Mouse (Mus musculus) CH12.LX (cell line): Measurements from ENCODE around the gene Dpf3. TPM values are rescaled to one million over a fixed set of nuclear protein-coding genes. Genes with fewer than 3 reads are reported as not detected.

ENCODE experiments used
- DNase-seq: peaks from one replicate; pipeline ENCODE4 v3.0.0-alpha.2; 2013; ENCODE audit errors: extremely low read depth
- H3K27ac ChIP-seq: 2 replicates; pipeline ENCODE4 v1.5.1; 2012; ENCODE audit warnings: low read depth, mild to moderate bottlenecking, control low read depth, moderate library complexity; ENCODE audit not compliant: insufficient read depth
- H3K27me3 ChIP-seq: replicated peaks from 2 replicates; pipeline ENCODE3; 2012; ENCODE audit warnings: inconsistent platforms
- H3K36me3 ChIP-seq, 2 experiments: replicated peaks in 1 of 2; 2 replicates each; pipeline versions ENCODE3 to v1.6.1; 2012; ENCODE audit warnings: inconsistent platforms in 1 of 2, low read length in 1 of 2, mild to moderate bottlenecking in 1 of 2, mixed read lengths in 1 of 2, moderate library complexity in 1 of 2; ENCODE audit not compliant: control insufficient read depth in 1 of 2, insufficient read depth in 1 of 2
- H3K4me1 ChIP-seq, 2 experiments: 2 replicates each; pipeline ENCODE4 v1.6.1; 2012; ENCODE audit warnings: inconsistent platforms in 1 of 2, moderate library complexity in 1 of 2; ENCODE audit not compliant: insufficient read depth in 2 of 2, control insufficient read depth in 1 of 2
- H3K4me2 ChIP-seq: 2 replicates; pipeline ENCODE4 v1.6.1; 2012; ENCODE audit warnings: low read depth, mild to moderate bottlenecking, control low read depth; ENCODE audit not compliant: poor library complexity, insufficient read depth, severe bottlenecking
- H3K4me3 ChIP-seq, 3 experiments: fragments of 150-350 bp in 1 of 3; sonication (generic) in 1 of 3; replicated peaks in 1 of 3; 2 replicates each; pipeline versions ENCODE3 to v1.5.1; 2011 to 2012; ENCODE audit warnings: low read depth in 2 of 3, low read length in 2 of 3, mild to moderate bottlenecking in 2 of 3, moderate library complexity in 2 of 3, control low read depth in 1 of 3, improper control_type of control experiment in 1 of 3, inconsistent platforms in 1 of 3, mixed read lengths in 1 of 3; ENCODE audit not compliant: poor library complexity in 1 of 3
- H3K79me2 ChIP-seq: replicated peaks from 2 replicates; pipeline ENCODE4 v1.6.1; 2012; ENCODE audit warnings: mild to moderate bottlenecking, moderate library complexity; ENCODE audit not compliant: control insufficient read depth, poor library complexity, insufficient read depth, severe bottlenecking; ENCODE audit errors: extremely low read depth
- H3K9ac ChIP-seq: 2 replicates; pipeline ENCODE4 v1.6.1; 2012; ENCODE audit warnings: low read depth, mild to moderate bottlenecking, control low read depth, moderate library complexity; ENCODE audit not compliant: insufficient read depth
- H3K9me3 ChIP-seq: replicated peaks from 2 replicates; pipeline ENCODE3; 2012; ENCODE audit warnings: low read length, inconsistent platforms, mixed read lengths
- CHD1 ChIP-seq: IDR thresholded peaks from 2 replicates; pipeline ENCODE4 v1.6.1; 2012; ENCODE audit warnings: low read depth, low read length, improper control_type of control experiment, inconsistent platforms
- CHD2 ChIP-seq: IDR thresholded peaks from 2 replicates; pipeline ENCODE4 v1.6.1; 2011; ENCODE audit warnings: low read length, improper control_type of control experiment
- CTCF ChIP-seq, 2 experiments: IDR thresholded peaks in 1 of 2; conservative IDR thresholded peaks in 1 of 2; 2 replicates each; pipeline ENCODE4 v1.5.1; 2011 to 2012; ENCODE audit warnings: low read depth in 2 of 2, low read length in 2 of 2, improper control_type of control experiment in 1 of 2, inconsistent platforms in 1 of 2, mild to moderate bottlenecking in 1 of 2, moderate library complexity in 1 of 2
- ELF1 ChIP-seq: IDR thresholded peaks from 2 replicates; pipeline ENCODE4 v1.6.1; 2014; ENCODE audit warnings: low read depth, mild to moderate bottlenecking, inconsistent platforms, low read length, improper control_type of control experiment
- EP300 ChIP-seq: IDR thresholded peaks from 2 replicates; pipeline ENCODE4 v1.6.1; 2011; ENCODE audit warnings: low read length, improper control_type of control experiment
- ETS1 ChIP-seq: conservative IDR thresholded peaks from 2 replicates; pipeline ENCODE4 v1.6.1; 2012; ENCODE audit warnings: low read depth, mild to moderate bottlenecking, inconsistent platforms, low read length, improper control_type of control experiment, moderate library complexity
- GABPA ChIP-seq: IDR thresholded peaks from 2 replicates; pipeline ENCODE4 v1.6.1; 2012; ENCODE audit warnings: low read depth, low read length, improper control_type of control experiment, inconsistent platforms; ENCODE audit not compliant: insufficient replicate concordance
- JUN ChIP-seq: IDR thresholded peaks from 2 replicates; pipeline ENCODE4 v1.6.1; 2011; ENCODE audit warnings: low read depth, mild to moderate bottlenecking, low read length, improper control_type of control experiment, moderate library complexity; ENCODE audit not compliant: insufficient read depth
- JUND ChIP-seq: conservative IDR thresholded peaks from 2 replicates; pipeline ENCODE4 v1.6.1; 2011; ENCODE audit warnings: low read depth, low read length, improper control_type of control experiment
- KAT2A ChIP-seq: IDR thresholded peaks from 2 replicates; pipeline ENCODE4 v1.6.1; 2012; ENCODE audit warnings: low read length, improper control_type of control experiment, inconsistent platforms; ENCODE audit not compliant: insufficient replicate concordance
- MAX ChIP-seq: IDR thresholded peaks from 2 replicates; pipeline ENCODE4 v1.6.1; 2011; ENCODE audit warnings: low read length, improper control_type of control experiment
- MAZ ChIP-seq: IDR thresholded peaks from 2 replicates; pipeline ENCODE4 v1.6.1; 2012; ENCODE audit warnings: low read depth, mild to moderate bottlenecking, inconsistent platforms, low read length, improper control_type of control experiment, moderate library complexity
- MEF2A ChIP-seq: IDR thresholded peaks from 2 replicates; pipeline ENCODE4 v1.6.1; 2014; ENCODE audit warnings: low read depth, mild to moderate bottlenecking, inconsistent platforms, low read length, improper control_type of control experiment, borderline replicate concordance
- MXI1 ChIP-seq: IDR thresholded peaks from 2 replicates; pipeline ENCODE4 v1.6.1; 2011; ENCODE audit warnings: mild to moderate bottlenecking, low read depth, low read length, improper control_type of control experiment
- NELFE ChIP-seq: IDR thresholded peaks from 2 replicates; pipeline ENCODE4 v1.6.1; 2011; ENCODE audit warnings: low read depth, low read length, improper control_type of control experiment
- NRF1 ChIP-seq: IDR thresholded peaks from 2 replicates; pipeline ENCODE4 v1.6.1; 2014; ENCODE audit warnings: low read depth, mild to moderate bottlenecking, inconsistent platforms, low read length, improper control_type of control experiment, moderate library complexity
- PAX5 ChIP-seq: IDR thresholded peaks from 2 replicates; pipeline ENCODE4 v1.6.1; 2012; ENCODE audit warnings: low read length, inconsistent platforms, mixed read lengths
- POLR2A ChIP-seq: IDR thresholded peaks from 2 replicates; pipeline ENCODE4 v1.6.1; 2011; ENCODE audit warnings: low read depth, mild to moderate bottlenecking, improper control_type of control experiment, low read length
- POLR2AphosphoS2 ChIP-seq: IDR thresholded peaks from 2 replicates; pipeline ENCODE4 v1.6.1; 2011; ENCODE audit warnings: low read depth, low read length, improper control_type of control experiment
- RAD21 ChIP-seq: IDR thresholded peaks from 2 replicates; pipeline ENCODE4 v1.6.1; 2011; ENCODE audit warnings: low read depth, mild to moderate bottlenecking, low read length, improper control_type of control experiment, moderate library complexity
- RCOR1 ChIP-seq: conservative IDR thresholded peaks from 2 replicates; pipeline ENCODE4 v1.6.1; 2012; ENCODE audit warnings: low read depth, mild to moderate bottlenecking, inconsistent platforms, low read length, improper control_type of control experiment
- SMC3 ChIP-seq: IDR thresholded peaks from 2 replicates; pipeline ENCODE4 v1.6.1; 2011; ENCODE audit warnings: low read depth, low read length, improper control_type of control experiment
- TBP ChIP-seq: conservative IDR thresholded peaks from 2 replicates; pipeline ENCODE4 v1.6.1; 2011; ENCODE audit warnings: low read depth, low read length, improper control_type of control experiment
- TCF12 ChIP-seq: IDR thresholded peaks from 2 replicates; pipeline ENCODE4 v1.6.1; 2014; ENCODE audit warnings: low read depth, mild to moderate bottlenecking, inconsistent platforms, low read length, improper control_type of control experiment
- UBTF ChIP-seq: IDR thresholded peaks from 2 replicates; pipeline ENCODE4 v1.6.1; 2012; ENCODE audit warnings: low read depth, mild to moderate bottlenecking, inconsistent platforms, low read length, improper control_type of control experiment, moderate library complexity
- USF1 ChIP-seq: IDR thresholded peaks from 2 replicates; pipeline ENCODE4 v1.6.1; 2014; ENCODE audit warnings: low read depth, mild to moderate bottlenecking, inconsistent platforms, low read length, improper control_type of control experiment
- USF2 ChIP-seq: conservative IDR thresholded peaks from 2 replicates; pipeline ENCODE4 v1.6.1; 2011; ENCODE audit warnings: low read depth, low read length, improper control_type of control experiment
- ZNF384 ChIP-seq: IDR thresholded peaks from 2 replicates; pipeline ENCODE4 v1.6.1; 2012; ENCODE audit warnings: low read depth, low read length, improper control_type of control experiment, inconsistent platforms
- dilution Hi-C: fragments of 300-500 bp; cut with MboI; formaldehyde crosslinking; loops from 2 replicates; pipeline ENCODE4 v1.14.3; 2020; ENCODE audit warnings: low sequenced_read_pairs; ENCODE audit not compliant: extremely low pct_unique_long_range_greater_than_20kb, extremely low pct_ligation_motif_present
- in situ Hi-C: fragments of 300-500 bp; cut with MboI; formaldehyde crosslinking; loops from 3 replicates; pipeline ENCODE4 v1.14.3; 2019; ENCODE audit warnings: low sequenced_read_pairs, low pct_ligation_motif_present, low pct_unique_long_range_greater_than_20kb, mixed read lengths
- polyA plus RNA-seq: library from polyadenylated mRNA; unstranded; fragments of >175 nt; gene quantifications from 2 replicates; pipeline ENCODE4 v1.2.1, GENCODE M21; 2012; ENCODE audit warnings: low read depth; ENCODE audit not compliant: insufficient read length
- total RNA-seq, 2 experiments: library from RNA; depleted of rRNA; stranded (reverse); fragments of 300-350 nt in 1 of 2; fragments of >200 nt in 1 of 2; gene quantifications; 2 replicates each; pipeline ENCODE4 v1.2.3; 2012 to 2014

The Dpf3 gene
- total and polyA plus RNA-seq, 3 experiments: 0.42 to 1.2 (median 1.2) TPM

DNA sequence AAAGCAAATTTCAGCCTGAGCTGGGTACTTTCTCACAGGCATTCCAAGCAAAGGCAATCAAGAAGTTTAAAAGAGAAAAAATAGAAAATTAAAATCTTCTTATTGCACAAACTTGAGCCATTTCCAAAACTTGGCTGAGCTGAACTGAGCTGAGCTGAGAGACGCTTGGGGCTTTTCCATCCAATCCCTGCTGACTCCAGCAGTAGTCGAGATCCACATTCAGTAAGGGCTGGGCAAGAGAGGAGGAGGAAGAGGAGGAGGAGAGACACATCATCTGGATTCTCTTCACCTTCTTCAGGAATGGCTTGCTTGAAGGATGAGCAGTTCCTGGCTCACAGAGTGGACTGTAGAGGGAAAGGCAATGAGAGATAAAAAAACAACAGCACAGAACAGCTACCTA is 227.0 kb downstream of the Dpf3 start:
- dilution Hi-C loops: no loop called here
- no peak for DNase-seq
- no peaks in the 10 kb centered on the region for H3K27me3 ChIP-seq
- H3K27ac ChIP-seq: no peak overlapping the region
- TF ChIP-seq GABPA: no peak
- TF ChIP-seq TCF12: no peak
- TF ChIP-seq ELF1: no peak
- TF ChIP-seq CHD2: no peak
- TF ChIP-seq USF1: no peak
- no peak for TF ChIP-seq POLR2A
- no peak for TF ChIP-seq MXI1
- TF ChIP-seq NRF1: no peak
- no peak for TF ChIP-seq RAD21
- TF ChIP-seq MAZ: no peak
- no peak for TF ChIP-seq POLR2AphosphoS2
- no peak for TF ChIP-seq MAX
- TF ChIP-seq MEF2A: no peak
- TF ChIP-seq SMC3: no peak
- no peak for TF ChIP-seq ETS1
- TF ChIP-seq UBTF: no peak
- no peak for TF ChIP-seq RCOR1
- TF ChIP-seq KAT2A: no peak
- TF ChIP-seq, all 38 proteins: peak for 0
- Histone ChIP-seq H3K36me3 (no peaks in the 10 kb centered on the region), H3K4me3 (no peak overlapping the region), H3K79me2 (no peaks in the 10 kb centered on the region), H3K4me1 (no peaks in the 10 kb centered on the region), H3K9me3 (no peaks in the 10 kb centered on the region), H3K9ac (no peak overlapping the region), H3K4me2 (no peak overlapping the region)
- in situ Hi-C loops: no loop called here

DNA sequence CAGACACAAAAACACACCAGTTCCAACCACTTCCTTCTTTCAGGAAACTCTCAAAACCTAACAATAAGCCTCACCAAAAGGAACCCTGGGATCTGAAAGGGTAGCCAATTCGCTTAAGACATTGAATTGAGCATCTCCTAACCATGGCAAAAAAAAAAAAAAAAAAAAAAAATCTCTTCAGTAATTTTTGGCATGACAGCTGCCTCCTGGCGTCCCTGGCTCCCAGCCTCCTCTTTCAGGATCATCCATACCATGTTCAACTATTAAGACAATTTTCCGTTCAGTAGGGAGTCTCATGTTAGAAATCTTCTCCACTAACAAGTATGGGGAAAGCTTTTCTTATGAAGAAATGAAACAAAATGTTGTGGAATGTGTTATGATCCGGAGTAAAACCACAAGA is 233.1 kb downstream of the Dpf3 start:
- no peak for DNase-seq
- dilution Hi-C loops: no loop called here
- no peaks in the 10 kb centered on the region for H3K79me2 ChIP-seq
- H3K4me2 ChIP-seq: no peak overlapping the region
- no peak overlapping the region for H3K4me3 ChIP-seq
- no peak overlapping the region for H3K9ac ChIP-seq
- in situ Hi-C loops: no loop called here
- no peak for TF ChIP-seq MEF2A
- no peak for TF ChIP-seq EP300
- no peak for TF ChIP-seq USF1
- TF ChIP-seq ZNF384: no peak
- no peak for TF ChIP-seq CHD2
- no peak for TF ChIP-seq POLR2AphosphoS2
- no peak for TF ChIP-seq NELFE
- no peak for TF ChIP-seq USF2
- no peak for TF ChIP-seq KAT2A
- TF ChIP-seq UBTF: no peak
- TF ChIP-seq NRF1: no peak
- no peak for TF ChIP-seq SMC3
- TF ChIP-seq TBP: no peak
- TF ChIP-seq CHD1: no peak
- TF ChIP-seq ETS1: no peak
- TF ChIP-seq JUND: no peak
- TF ChIP-seq PAX5: no peak
- TF ChIP-seq TCF12: no peak
- no peak for TF ChIP-seq JUN
- no peak for TF ChIP-seq CTCF (conservative IDR thresholded peaks at IDR 0.05 in 1 of 2, IDR thresholded peaks at IDR 0.05 in 1 of 2; ENCODE audit: low read depth in 2 of 2, low read length in 2 of 2)
- no peaks in the 10 kb centered on the region for H3K4me1 ChIP-seq
- H3K27me3 ChIP-seq: no peaks in the 10 kb centered on the region
- no peaks in the 10 kb centered on the region for H3K9me3 ChIP-seq
- H3K36me3 ChIP-seq: no peaks in the 10 kb centered on the region
- no peak overlapping the region for H3K27ac ChIP-seq
